Mouse (Mus musculus) heart, postnatal 0 days (tissue): Measurements from ENCODE around the gene Orm3.

ENCODE experiments used
- CTCF ChIP-seq: IDR thresholded peaks from 2 replicates; pipeline ENCODE4 v1.5.1; 2016; ENCODE audit warnings: antibody characterized with exemption, control low read depth, low read depth
- EP300 ChIP-seq: IDR thresholded peaks from 2 replicates; pipeline ENCODE4 v1.6.1; 2016; ENCODE audit warnings: antibody characterized with exemption, low read depth

GRCm38 (mm10) chr4:63398854-63399609 is 43.1 kb downstream of the Orm3 start:
- TF ChIP-seq CTCF = no peak
- TF ChIP-seq EP300 = no peak
